Mouse (Mus musculus) embryonic facial prominence, embryonic 12.5 days (tissue): ENCODE results near the gene Ddx51. TPM values are rescaled to one million over a fixed set of nuclear protein-coding genes. Genes with fewer than 3 reads are reported as not detected.
A peak's percentile ranks its signal among the peaks of the same experiment; 100 is the strongest.

ENCODE experiments used
- ATAC-seq: fragments of 200-750 bp; cut with Nextera tagmentation; 2 replicates; pipeline ENCODE4 v1.8.0; 2017; ENCODE audit not compliant: insufficient number of reproducible peaks, insufficient read depth, low FRiP score, low TSS enrichment
- H3K27ac ChIP-seq: fragments of 300-500 bp; sonication (generic); 2 replicates; pipeline ENCODE4 v1.5.1; 2016; ENCODE audit warnings: mild to moderate bottlenecking
- H3K27me3 ChIP-seq: fragments of 300-500 bp; sonication (generic); 2 replicates; pipeline ENCODE4 v1.6.1; 2016; ENCODE audit warnings: mild to moderate bottlenecking, moderate library complexity
- H3K36me3 ChIP-seq: fragments of 300-500 bp; sonication (generic); 2 replicates; pipeline ENCODE4 v1.6.1; 2016; ENCODE audit warnings: mild to moderate bottlenecking
- H3K4me1 ChIP-seq: fragments of 300-500 bp; sonication (generic); 2 replicates; pipeline ENCODE4 v1.6.1; 2016
- H3K4me2 ChIP-seq: fragments of 300-500 bp; sonication (generic); replicated peaks from 2 replicates; pipeline ENCODE4 v1.6.1; 2016; ENCODE audit warnings: mild to moderate bottlenecking, moderate library complexity
- H3K4me3 ChIP-seq: fragments of 300-500 bp; sonication (generic); 2 replicates; pipeline ENCODE4 v1.5.1; 2016; ENCODE audit warnings: mild to moderate bottlenecking
- H3K9ac ChIP-seq: fragments of 300-500 bp; sonication (generic); 2 replicates; pipeline ENCODE4 v1.6.1; 2016; ENCODE audit warnings: mild to moderate bottlenecking, moderate library complexity
- H3K9me3 ChIP-seq: fragments of 300-500 bp; sonication (generic); 2 replicates; pipeline ENCODE4 v1.6.1; 2016; ENCODE audit warnings: mild to moderate bottlenecking, moderate library complexity
- WGBS: fragments of 180-500 bp; shearing (Covaris S2); methylation state at CpG from one replicate; pipeline ENCODE4 v1.1.7; 2016; 5-methylcytosine and 5-hydroxymethylcytosine counted together
- polyA plus RNA-seq: library from polyadenylated mRNA; unstranded; fragments of >200 nt; fragmentation: Nextera tagmentation; extraction: Ambion mirVana; gene quantifications from 2 replicates; pipeline ENCODE4 v1.2.1, GENCODE M21; 2016

Ddx51 gene
- polyA plus RNA-seq, 1 experiment from 2014 or later = 46.7 TPM

DNA sequence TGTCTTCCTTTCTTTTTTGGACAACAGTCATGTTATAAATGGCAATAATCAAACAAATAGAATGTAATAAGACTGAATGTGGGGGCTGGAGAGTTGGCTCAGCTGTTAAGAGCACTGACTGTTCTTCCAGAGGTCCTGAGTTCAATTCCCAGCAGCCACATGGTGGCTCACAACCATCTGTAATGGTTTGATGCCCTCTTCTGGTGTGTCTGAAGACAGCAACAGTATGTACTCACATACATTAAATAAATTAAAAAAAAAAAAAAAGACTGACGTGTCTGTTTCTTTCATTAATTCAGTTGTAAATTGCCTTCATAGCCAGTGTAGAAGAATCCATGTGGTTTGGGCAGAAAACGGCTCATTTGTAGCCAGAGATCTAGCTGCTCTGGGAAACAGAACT is 28.9 kb upstream of the Ddx51 start:
- H3K27me3 ChIP-seq = no peaks in the 10 kb centered on the region
- H3K9ac ChIP-seq = no peak overlapping the region
- H3K27ac ChIP-seq = no peak overlapping the region
- H3K36me3 ChIP-seq = no peaks in the 10 kb centered on the region
- H3K4me2 ChIP-seq = no peak overlapping the region
- 83% methylated on average over 2 of the region's 2 CpGs for WGBS
- H3K4me3 ChIP-seq = no peak overlapping the region
- H3K9me3 ChIP-seq = no peaks in the 10 kb centered on the region
- ATAC-seq = no peak
- H3K4me1 ChIP-seq = peaks cover 5% of the 10 kb centered on the region; the same call in 1 of the 2 replicates

DNA sequence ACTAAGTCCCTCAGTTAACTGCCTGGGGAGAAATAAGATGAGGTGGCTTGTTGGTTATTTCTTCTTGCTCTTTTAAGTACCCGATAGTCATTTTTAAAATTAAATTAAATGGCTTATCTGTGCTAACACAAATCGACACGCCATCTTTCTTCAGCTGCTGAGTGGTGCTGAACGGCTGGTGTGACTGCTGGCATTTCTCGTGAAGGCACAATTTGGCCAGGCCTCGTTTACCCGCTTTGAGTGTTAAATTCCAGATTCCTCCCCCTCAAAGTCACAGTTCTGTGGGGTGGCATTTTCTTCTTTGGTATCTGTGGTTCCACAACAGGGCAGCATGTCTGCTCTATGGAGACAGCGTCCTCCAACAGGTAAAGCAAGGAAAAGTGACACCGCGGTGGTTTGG is 25.9 kb upstream of the Ddx51 start:
- Histone ChIP-seq H3K9me3 (no peaks in the 10 kb centered on the region), H3K4me3 (no peak overlapping the region), H3K36me3 (no peaks in the 10 kb centered on the region), H3K4me1 (peaks cover 5% of the 10 kb centered on the region; the same call in 1 of the 2 replicates), H3K4me2 (no peak overlapping the region), H3K27ac (no peak overlapping the region), H3K27me3 (no peaks in the 10 kb centered on the region), H3K9ac (no peak overlapping the region)
- no peak for ATAC-seq
- 74% methylated on average over 10 of the region's 10 CpGs for WGBS

DNA sequence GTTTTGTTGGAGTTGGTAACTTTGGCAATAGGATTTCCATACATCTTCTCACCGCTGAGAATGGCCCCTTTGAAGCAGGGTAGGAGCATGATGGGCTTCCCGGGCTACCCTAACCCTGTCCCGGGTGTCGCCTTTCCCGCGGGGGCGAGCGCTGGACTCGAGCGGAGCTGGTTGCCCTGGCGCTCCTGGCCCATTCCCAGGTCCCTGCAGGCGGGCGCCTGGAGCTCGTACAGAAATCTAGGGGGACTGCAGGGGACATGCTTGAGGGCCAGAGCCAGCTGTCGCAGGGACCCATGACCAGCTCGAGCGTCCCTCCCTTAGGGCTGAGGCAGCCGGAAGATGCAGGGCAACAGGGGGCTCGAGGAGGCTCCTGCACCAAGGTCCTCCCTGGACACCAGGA is 25.1 kb upstream of the Ddx51 start:
- H3K4me2 ChIP-seq = peak overlapping the region; percentile 19; the same call in 1 of the 2 replicates

DNA sequence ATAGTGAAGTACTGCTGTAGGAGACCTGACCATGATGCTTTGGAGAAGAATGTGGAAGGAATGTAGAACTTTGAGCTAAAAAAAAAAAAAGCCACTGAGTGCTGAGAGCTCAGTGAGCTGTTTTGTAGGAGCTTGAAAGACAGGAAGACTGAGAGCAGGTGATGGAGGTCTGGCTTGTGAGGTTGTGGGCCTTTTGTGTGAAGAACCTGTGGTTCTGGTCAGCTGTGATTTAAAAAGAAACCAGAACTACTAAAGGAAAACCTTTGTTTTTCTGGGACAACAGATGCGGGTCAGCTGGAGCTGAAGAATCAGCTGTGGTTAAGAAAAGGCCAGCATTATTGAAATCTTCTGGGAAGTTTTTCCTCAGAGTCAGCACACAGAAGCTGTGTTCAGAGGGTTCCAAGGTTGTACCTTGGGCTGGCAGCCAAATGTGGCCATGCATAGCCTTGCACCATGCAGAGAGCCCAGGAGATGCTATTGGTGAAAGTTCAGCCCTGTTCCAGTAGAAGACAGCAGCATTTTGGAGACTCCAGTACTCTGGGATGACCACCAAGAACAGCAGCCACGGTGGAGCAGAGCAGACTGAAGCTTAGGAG is 23.6 kb upstream of the Ddx51 start:
- WGBS = 83% methylated on average over 2 of the region's 2 CpGs
- ATAC-seq = no peak
- H3K9me3 ChIP-seq = no peaks in the 10 kb centered on the region
- H3K27ac ChIP-seq = no peak overlapping the region
- no peaks in the 10 kb centered on the region for H3K27me3 ChIP-seq
- no peak overlapping the region for H3K4me3 ChIP-seq
- no peak overlapping the region for H3K4me2 ChIP-seq
- H3K36me3 ChIP-seq = no peaks in the 10 kb centered on the region
- H3K9ac ChIP-seq = no peak overlapping the region
- peaks cover 5% of the 10 kb centered on the region; the same call in 1 of the 2 replicates for H3K4me1 ChIP-seq

More for the DNA sequence above, 25.1 kb upstream of the Ddx51 start:
- H3K9ac ChIP-seq = no peak overlapping the region
- peaks cover 5% of the 10 kb centered on the region; the same call in 1 of the 2 replicates for H3K4me1 ChIP-seq
- no peaks in the 10 kb centered on the region for H3K9me3 ChIP-seq
- no peaks in the 10 kb centered on the region for H3K27me3 ChIP-seq
- H3K27ac ChIP-seq = no peak overlapping the region
- ATAC-seq = no peak
- WGBS = 28% methylated on average over 19 of the region's 19 CpGs
- no peaks in the 10 kb centered on the region for H3K36me3 ChIP-seq
- H3K4me3 ChIP-seq = 0 out of 2 replicates have a peak overlapping the region, but pooled peaks have one; percentile 7

GRCm38 (mm10) chr5:110635951-110636707 is 17.1 kb upstream of the Ddx51 start:
- H3K9ac ChIP-seq = no peak overlapping the region
- H3K4me2 ChIP-seq = no peak overlapping the region
- H3K4me1 ChIP-seq = no peaks in the 10 kb centered on the region
- H3K36me3 ChIP-seq = no peaks in the 10 kb centered on the region
- no peak overlapping the region for H3K4me3 ChIP-seq
- H3K9me3 ChIP-seq = no peaks in the 10 kb centered on the region
- no peak for ATAC-seq
- 44% methylated on average over 6 of the region's 6 CpGs for WGBS
- no peaks in the 10 kb centered on the region for H3K27me3 ChIP-seq
- H3K27ac ChIP-seq = no peak overlapping the region

DNA sequence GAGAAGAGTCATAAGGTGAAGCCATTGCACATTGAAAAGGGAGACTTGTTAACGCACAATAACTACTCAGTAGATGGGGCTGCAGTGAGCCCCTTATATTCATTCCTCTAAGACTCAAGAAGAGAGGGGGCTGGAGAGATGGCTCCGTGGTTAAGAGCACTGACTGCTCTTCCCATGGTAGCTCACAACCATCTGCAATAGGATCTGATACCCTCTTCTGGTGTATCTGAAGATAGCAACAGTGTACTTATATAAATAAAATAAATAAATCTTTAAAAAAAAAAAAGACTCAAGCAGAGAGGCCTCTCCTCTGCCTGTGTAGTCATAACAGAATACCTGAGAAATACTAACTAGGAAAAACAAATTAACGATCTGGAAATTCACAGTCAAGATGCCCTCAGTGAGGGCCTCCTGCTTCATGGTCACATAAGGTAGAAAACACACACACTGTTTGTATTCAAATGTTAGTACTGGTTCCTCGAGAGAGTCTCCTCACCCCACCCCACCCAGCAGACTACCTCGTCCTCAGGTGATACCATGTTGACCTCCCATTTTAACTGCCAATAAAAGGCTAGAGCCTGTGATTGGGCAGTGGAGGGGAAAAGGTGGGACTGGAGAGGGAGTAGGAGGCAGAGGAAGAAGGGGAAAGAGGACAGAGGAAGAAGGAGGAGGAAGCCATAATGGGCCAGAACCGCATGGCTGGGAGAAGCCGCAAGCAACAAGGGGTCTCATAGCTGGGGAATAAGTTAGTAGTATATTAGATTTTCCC is 14.8 kb upstream of the Ddx51 start:
- 82% methylated on average over 7 of the region's 7 CpGs for WGBS
- no peak overlapping the region for H3K9ac ChIP-seq
- no peaks in the 10 kb centered on the region for H3K36me3 ChIP-seq
- no peak for ATAC-seq
- no peak overlapping the region for H3K4me2 ChIP-seq
- no peaks in the 10 kb centered on the region for H3K9me3 ChIP-seq
- H3K27ac ChIP-seq = no peak overlapping the region
- no peaks in the 10 kb centered on the region for H3K4me1 ChIP-seq
- no peak overlapping the region for H3K4me3 ChIP-seq
- H3K27me3 ChIP-seq = no peaks in the 10 kb centered on the region

GRCm38 (mm10) chr5:110639459-110639858 is 13.8 kb upstream of the Ddx51 start:
- WGBS = 27% methylated on average over 12 of the region's 12 CpGs
- H3K4me2 ChIP-seq = peak overlapping the region; percentile 40
- no peaks in the 10 kb centered on the region for H3K4me1 ChIP-seq
- ATAC-seq = no peak
- no peak overlapping the region for H3K27ac ChIP-seq
- no peak overlapping the region; the same call in 1 of the 2 replicates for H3K9ac ChIP-seq
- no peaks in the 10 kb centered on the region for H3K27me3 ChIP-seq
- no peaks in the 10 kb centered on the region for H3K36me3 ChIP-seq
- no peaks in the 10 kb centered on the region for H3K9me3 ChIP-seq
- no peak overlapping the region for H3K4me3 ChIP-seq

DNA sequence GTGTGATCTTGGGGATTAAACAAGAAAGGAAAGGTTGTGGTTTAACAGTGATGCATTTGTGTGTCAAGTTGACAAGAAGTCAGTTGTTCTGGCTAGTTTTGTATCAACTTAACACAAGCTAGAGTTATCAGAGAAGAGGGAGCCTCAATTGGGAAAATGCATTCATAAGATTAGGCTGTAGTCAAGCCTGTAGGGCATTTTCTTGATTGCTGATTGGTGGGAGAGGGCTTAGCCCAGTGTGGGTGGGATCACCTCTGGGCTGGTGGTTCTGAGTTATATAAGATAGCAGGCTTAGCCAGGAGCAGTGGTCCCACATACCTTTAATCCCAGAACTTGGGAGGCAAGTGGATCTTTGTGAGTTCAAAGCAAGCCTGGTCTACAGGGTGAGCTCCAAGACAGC is 6.9 kb upstream of the Ddx51 start:
- ATAC-seq = no peak
- Histone ChIP-seq H3K9ac (no peak overlapping the region), H3K9me3 (no peaks in the 10 kb centered on the region), H3K4me2 (no peak overlapping the region), H3K27ac (no peak overlapping the region), H3K36me3 (peaks cover 55% of the 10 kb centered on the region), H3K4me3 (no peak overlapping the region), H3K4me1 (no peaks in the 10 kb centered on the region), H3K27me3 (no peaks in the 10 kb centered on the region)

DNA sequence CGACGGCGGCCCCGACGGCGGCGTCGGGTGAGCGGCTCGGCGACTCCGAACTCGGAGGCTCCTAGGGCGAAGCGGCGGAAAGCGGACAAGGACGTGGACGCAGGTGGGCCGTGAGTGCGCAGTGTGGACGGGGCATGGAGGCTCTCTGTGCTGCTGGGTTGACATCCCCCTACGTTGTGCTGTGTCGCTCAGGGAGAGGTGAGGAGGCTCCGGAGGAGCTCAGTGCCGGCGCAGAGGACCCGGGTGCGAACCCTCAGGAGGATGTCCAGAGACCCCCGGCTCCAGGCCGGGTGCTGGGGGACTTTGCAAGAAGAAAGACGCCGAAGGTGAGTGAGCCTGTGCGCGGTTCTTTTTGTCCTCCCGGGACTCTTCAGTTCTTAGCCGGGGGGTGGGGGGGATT is 435 bp downstream of the Ddx51 start:
- WGBS = under 1% methylated on average over 37 of the region's 37 CpGs
- Histone ChIP-seq H3K4me2 (peak overlapping the region; percentile 93), H3K27ac (0 out of 2 replicates have a peak overlapping the region, but pooled peaks have one; percentile 32), H3K4me1 (peaks cover 16% of the 10 kb centered on the region), H3K36me3 (peaks cover 70% of the 10 kb centered on the region), H3K4me3 (peak overlapping the region; percentile 98), H3K27me3 (no peaks in the 10 kb centered on the region), H3K9ac (peak overlapping the region; percentile 87), H3K9me3 (no peaks in the 10 kb centered on the region)
- peak; percentile 53; the same call in 1 of the 2 replicates for ATAC-seq

- H3K4me1 ChIP-seq = no peaks in the 10 kb centered on the region
- ATAC-seq = no peak
- peaks cover 87% of the 10 kb centered on the region for H3K36me3 ChIP-seq
- H3K27ac ChIP-seq = no peak overlapping the region
- H3K9me3 ChIP-seq = no peaks in the 10 kb centered on the region
- H3K4me3 ChIP-seq = no peak overlapping the region
- H3K4me2 ChIP-seq = no peak overlapping the region
- H3K27me3 ChIP-seq = no peaks in the 10 kb centered on the region
- no peak overlapping the region for H3K9ac ChIP-seq
Measured at GRCm38 (mm10) chr5:110659682-110660081, 6.4 kb downstream of the Ddx51 start.

- Histone ChIP-seq H3K9ac (no peak overlapping the region), H3K27me3 (no peaks in the 10 kb centered on the region), H3K9me3 (no peaks in the 10 kb centered on the region), H3K36me3 (peaks cover 88% of the 10 kb centered on the region), H3K4me1 (no peaks in the 10 kb centered on the region), H3K4me2 (no peak overlapping the region), H3K4me3 (no peak overlapping the region), H3K27ac (no peak overlapping the region)
- ATAC-seq = no peak
- 91% methylated on average over 2 of the region's 2 CpGs for WGBS
Measured at GRCm38 (mm10) chr5:110664041-110664440, 10.8 kb downstream of the Ddx51 start.
